Mouse (Mus musculus) midbrain, embryonic 10.5 days (tissue): Measurements from ENCODE around the gene Serpina3c. TPM values are rescaled to one million over a fixed set of nuclear protein-coding genes. Genes with fewer than 3 reads are reported as not detected.

Source experiments
- DNase-seq: peaks from one replicate; pipeline ENCODE4 v3.0.0-alpha.2; 2017; ENCODE audit warnings: low spot score
- H3K27ac ChIP-seq: fragments of 300-500 bp; sonication (generic); replicated peaks from 2 replicates; pipeline ENCODE4 v1.5.1; 2016; ENCODE audit warnings: mild to moderate bottlenecking
- H3K27me3 ChIP-seq: fragments of 300-500 bp; sonication (generic); 2 replicates; pipeline ENCODE4 v1.6.1; 2016; ENCODE audit warnings: low read depth, mild to moderate bottlenecking; ENCODE audit not compliant: poor library complexity, severe bottlenecking
- H3K36me3 ChIP-seq: fragments of 300-500 bp; sonication (generic); 2 replicates; pipeline ENCODE4 v1.6.1; 2016; ENCODE audit warnings: mild to moderate bottlenecking, moderate library complexity
- H3K4me1 ChIP-seq: fragments of 300-500 bp; sonication (generic); 2 replicates; pipeline ENCODE4 v1.6.1; 2016
- H3K4me3 ChIP-seq: fragments of 300-500 bp; sonication (generic); 2 replicates; pipeline ENCODE4 v1.5.1; 2016; ENCODE audit warnings: mild to moderate bottlenecking, moderate library complexity
- H3K9me3 ChIP-seq: fragments of 300-500 bp; sonication (generic); replicated peaks from 2 replicates; pipeline ENCODE4 v1.6.1; 2016; ENCODE audit warnings: mild to moderate bottlenecking
- WGBS: fragments of 180-500 bp; shearing (Covaris S2); methylation state at CpG from one replicate; pipeline ENCODE4 v1.1.7; 2016; 5-methylcytosine and 5-hydroxymethylcytosine counted together
- polyA plus RNA-seq: library from polyadenylated mRNA; unstranded; fragments of >200 nt; fragmentation: Nextera tagmentation; extraction: Ambion mirVana; gene quantifications from 2 replicates; pipeline ENCODE4 v1.2.1, GENCODE M21; 2016

Gene Serpina3c
- polyA plus RNA-seq, 1 experiment from 2014 or later = not detected

DNA sequence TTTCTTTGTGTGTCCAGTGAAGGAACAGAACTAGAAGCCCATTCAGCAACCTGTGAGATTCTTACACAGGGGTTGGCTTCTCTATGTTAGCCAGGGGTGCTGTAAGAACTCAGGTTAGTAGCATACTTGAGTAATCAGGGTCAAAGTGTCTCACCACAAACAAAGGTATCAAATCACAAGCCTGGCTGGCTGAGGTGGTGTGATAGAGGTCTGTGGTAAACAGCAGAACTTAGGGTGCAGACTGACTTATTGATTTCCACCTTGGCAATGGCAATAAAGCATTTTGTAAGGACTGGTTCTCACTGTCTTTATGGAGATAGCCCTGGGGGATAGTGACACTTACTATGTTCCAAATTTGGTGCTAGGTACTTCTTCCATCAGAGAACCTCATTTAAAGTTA is 47.8 kb downstream of the Serpina3c start:
- Histone ChIP-seq H3K36me3 (no peaks in the 10 kb centered on the region), H3K4me3 (no peak overlapping the region), H3K27me3 (no peaks in the 10 kb centered on the region), H3K27ac (no peak overlapping the region), H3K4me1 (no peaks in the 10 kb centered on the region), H3K9me3 (no peaks in the 10 kb centered on the region)
- DNase-seq = no peak

DNA sequence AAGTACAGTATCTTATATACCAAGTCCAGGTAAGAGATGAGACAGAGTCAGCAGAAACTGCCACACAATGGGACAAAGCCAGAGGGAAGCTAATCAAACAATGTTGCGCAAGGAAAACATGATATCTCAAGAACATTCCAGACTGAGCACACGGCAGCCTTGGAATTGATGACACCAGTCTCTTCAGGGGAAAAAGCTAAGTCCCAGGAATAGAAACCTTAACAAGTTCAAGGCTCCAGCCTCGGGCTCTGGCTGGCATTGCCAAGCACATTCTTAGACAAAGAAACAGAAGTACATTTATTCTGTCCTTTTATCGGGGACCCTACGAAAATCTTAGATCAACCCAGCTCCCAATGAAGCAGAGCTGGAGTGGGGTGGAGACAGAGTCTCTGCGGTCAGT is 52.9 kb downstream of the Serpina3c start, which contains the start of gene Serpina5:
TSS of gene Serpina5 (plus strand) at position 346 of the 400 bp plus-strand sequence.
- no peaks in the 10 kb centered on the region for H3K27me3 ChIP-seq
- no peak within 1 kb of the TSS for H3K4me3 ChIP-seq
- no peaks in the 10 kb centered on the region for H3K4me1 ChIP-seq
- H3K36me3 ChIP-seq = no peaks in the 10 kb centered on the region
- WGBS = 92% methylated on average over 6 of the region's 6 CpGs
- no peaks in the 10 kb centered on the region for H3K9me3 ChIP-seq
- H3K27ac ChIP-seq = no peak within 1 kb of the TSS
- no peak for DNase-seq

Other genes with a start within 250 kb of the Serpina3c start
- not detected in 2 replicates for gene Serpina1c, start 249.0 kb downstream of the Serpina3c start, polyA plus RNA-seq
- gene Serpina1e, start 194.9 kb downstream of the Serpina3c start, polyA plus RNA-seq = not detected in 2 replicates
- not detected in 2 replicates for gene Serpina11, start 163.9 kb downstream of the Serpina3c start, polyA plus RNA-seq
- not detected in 2 replicates for gene Serpina9, start 140.1 kb downstream of the Serpina3c start, polyA plus RNA-seq
- not detected in 2 replicates for gene Serpina12, start 109.4 kb downstream of the Serpina3c start, polyA plus RNA-seq
- gene Serpina5, start 52.8 kb downstream of the Serpina3c start, polyA plus RNA-seq = not detected in 2 replicates
- gene Serpina3a, start 41.1 kb downstream of the Serpina3c start, polyA plus RNA-seq = not detected in 2 replicates
- gene Serpina3b, start 25.9 kb downstream of the Serpina3c start, polyA plus RNA-seq = not detected in 2 replicates
- 0.27 and 0.30 TPM in 2 replicates for gene Serpina3f, start 60.7 kb upstream of the Serpina3c start, polyA plus RNA-seq
- gene Serpina3g, start 82.4 kb upstream of the Serpina3c start, polyA plus RNA-seq = 0.25 TPM in 1 of 2 replicates, not detected in the other
- gene Serpina3i, start 109.3 kb upstream of the Serpina3c start, polyA plus RNA-seq = not detected in 2 replicates
- not detected in 2 replicates for gene Serpina3j, start 160.7 kb upstream of the Serpina3c start, polyA plus RNA-seq
- not detected in 2 replicates for gene Serpina3k, start 184.6 kb upstream of the Serpina3c start, polyA plus RNA-seq
- gene Serpina3m, start 184.6 kb upstream of the Serpina3c start, polyA plus RNA-seq = not detected in 2 replicates